Mouse (Mus musculus) urinary bladder, postnatal 14 days (tissue): ENCODE results near the gene Mecom.
A peak's percentile ranks its signal among the peaks of the same experiment; 100 is the strongest.

Experiments
- DNase-seq: peaks from one replicate; pipeline ENCODE4 v3.0.0; 2021; ENCODE audit warnings: low spot score

Mecom gene

DNA sequence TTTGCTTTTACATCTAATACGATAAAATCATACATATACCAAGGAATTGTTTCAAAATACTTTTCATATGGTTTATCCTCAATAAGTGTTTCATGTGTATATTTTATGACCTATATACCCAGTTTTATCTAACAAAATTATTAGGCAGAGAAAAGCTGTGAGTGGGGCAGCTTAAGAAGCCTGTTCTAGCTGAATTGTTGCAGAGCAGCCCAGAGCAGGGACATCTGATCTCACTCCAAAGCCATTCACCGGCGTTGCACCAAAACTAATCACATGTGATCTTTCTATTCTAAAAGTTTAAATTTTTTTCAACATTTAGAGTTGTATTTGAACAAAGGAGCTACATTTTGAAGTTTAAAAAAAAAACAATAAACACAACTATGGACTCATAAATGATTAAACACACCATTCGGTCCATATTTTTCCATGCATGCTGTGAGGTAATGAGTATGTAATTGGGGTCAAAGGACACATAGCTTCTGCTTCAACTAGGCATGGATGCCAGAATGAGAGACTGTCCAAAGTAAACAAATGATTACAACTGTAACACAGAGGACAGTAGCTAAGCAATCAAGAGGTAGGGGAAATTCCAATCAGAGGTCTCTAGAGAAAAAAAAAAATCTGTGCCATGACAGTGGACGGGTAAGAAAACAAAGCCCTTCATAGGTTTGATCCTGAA is 64.7 kb downstream of the Mecom start:
- no peak for DNase-seq

DNA sequence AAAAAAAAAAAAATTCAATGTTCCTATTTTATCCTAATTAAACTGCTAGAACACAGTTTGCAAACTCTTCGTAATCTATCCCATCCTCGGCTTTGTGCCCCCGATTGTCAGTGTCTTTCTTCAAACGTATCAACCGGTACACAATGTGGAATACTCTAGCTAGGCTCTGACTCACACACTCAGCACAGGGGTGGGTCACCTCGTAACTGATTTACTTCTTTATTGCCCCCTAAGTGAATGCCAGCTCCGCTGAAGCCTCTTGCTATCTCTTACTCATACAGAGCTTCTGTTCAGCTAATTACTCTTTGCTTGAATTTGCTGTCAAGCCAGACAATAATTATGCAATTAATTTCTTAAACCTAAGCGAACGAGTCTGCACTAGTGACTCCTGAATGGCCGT is 66.1 kb downstream of the Mecom start:
- DNase-seq: no peak

DNA sequence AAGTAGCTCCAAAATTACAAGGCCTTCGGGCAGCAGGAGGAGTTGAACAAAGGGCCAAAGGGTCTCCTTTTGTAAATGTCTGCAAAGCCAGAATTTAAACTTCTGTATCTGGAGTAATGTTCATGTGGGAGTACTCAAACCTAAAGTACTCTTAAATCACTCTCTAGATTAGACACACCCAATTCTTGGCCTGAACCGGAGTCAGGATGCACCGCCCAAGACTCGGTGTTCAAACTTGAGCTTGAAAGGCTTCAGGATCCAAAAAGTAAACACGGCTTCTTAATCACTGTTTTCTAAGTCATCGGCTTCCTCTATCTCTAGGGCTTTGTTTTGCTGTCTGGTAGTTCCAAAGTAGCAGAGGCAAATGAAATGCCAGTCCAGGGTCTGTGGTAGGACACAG is 67.3 kb downstream of the Mecom start:
- peak; percentile 33 for DNase-seq

DNA sequence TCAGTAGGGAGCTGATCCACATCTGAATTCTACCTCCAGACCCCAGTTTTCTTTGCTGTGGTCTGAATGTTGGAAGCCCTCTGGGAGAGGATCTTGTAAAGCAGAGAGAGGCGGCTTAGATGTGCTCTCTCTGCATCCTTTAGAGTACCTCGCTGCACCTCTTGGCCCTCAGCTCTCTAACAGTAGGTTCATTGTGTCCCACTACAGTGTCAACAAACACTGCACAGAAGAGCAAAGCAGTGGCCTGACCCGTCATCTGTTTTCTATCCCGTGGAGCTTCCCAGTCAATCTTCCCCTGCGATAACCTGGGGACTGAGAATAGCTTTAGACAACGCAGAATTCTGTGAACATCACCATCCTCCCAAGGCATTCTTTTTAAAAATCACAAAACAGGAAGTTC is 69.6 kb downstream of the Mecom start:
- no peak for DNase-seq

DNA sequence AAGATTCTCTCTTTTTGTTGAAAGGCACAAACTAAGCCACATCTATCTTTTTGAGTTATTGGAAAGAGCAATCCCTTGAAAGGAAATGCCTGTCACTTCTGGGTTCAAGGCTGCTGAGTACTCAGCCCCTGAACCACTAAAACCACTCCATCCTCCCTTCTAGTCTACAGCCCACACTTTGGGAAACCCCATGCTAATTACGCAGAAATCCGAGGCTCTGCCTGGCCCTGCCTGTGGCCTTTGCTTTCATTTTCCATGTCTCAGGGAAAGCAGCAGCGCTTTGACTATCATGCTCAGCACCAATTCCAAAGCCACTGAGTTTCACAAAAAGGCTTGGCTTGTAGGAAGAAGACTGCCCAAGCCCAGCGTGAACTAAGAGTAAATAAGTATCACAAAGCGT is 70.8 kb downstream of the Mecom start:
- no peak for DNase-seq

DNA sequence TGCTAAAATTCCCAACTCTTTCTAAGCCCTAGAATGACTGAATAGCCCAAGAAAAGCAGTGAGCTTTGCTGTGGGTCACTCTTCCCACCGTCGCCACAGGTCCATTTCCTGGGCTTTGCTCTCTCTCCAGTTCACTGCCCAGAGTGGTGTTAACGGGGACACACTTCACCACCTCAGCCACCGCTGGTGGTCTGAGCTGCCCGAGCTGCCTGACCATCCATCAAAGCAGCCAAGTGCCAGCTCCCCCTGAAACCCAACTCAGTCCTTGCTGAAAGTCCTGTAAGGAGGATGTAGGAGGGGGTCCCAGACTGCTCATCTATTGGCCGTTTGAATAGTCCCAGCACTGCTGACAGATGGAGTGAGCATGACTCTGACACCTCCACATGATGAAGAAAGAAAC is 72.2 kb downstream of the Mecom start:
- no peak for DNase-seq

DNA sequence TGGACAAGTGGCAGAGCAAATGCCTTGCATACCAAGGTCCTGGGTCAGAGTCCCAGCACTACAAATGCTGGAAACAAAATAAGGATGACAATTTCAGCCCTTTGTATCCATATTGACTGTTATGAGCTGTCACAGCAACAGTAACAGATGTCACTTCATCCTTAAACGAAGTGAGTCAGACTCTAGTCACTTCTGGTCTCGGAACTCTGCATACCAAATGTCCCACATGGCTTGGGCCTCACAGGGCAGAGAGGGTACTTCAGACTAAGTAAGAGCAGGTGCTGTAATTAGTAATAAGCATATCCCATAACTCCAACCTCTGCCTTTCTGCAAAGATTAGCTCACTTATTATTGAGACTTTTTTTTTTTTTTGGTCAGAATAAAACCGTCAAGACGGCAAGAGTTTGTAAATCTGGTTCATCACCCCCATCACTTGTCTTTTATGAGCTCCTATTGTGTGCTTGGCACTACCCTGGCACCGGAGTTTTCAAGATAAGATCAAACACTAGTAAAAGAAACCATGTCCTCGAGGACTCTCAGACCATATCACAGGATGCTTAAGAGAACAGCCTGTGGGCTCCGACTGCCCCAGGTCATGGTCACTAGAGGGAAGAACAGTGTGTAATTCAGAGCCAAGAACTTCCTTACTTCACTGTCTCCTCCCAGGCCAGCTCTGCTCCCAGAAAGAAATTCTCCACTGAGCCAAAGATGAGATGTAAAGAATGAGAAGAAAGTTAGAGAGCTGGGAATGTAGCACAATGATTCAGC is 79.6 kb downstream of the Mecom start:
- no peak for DNase-seq

DNA sequence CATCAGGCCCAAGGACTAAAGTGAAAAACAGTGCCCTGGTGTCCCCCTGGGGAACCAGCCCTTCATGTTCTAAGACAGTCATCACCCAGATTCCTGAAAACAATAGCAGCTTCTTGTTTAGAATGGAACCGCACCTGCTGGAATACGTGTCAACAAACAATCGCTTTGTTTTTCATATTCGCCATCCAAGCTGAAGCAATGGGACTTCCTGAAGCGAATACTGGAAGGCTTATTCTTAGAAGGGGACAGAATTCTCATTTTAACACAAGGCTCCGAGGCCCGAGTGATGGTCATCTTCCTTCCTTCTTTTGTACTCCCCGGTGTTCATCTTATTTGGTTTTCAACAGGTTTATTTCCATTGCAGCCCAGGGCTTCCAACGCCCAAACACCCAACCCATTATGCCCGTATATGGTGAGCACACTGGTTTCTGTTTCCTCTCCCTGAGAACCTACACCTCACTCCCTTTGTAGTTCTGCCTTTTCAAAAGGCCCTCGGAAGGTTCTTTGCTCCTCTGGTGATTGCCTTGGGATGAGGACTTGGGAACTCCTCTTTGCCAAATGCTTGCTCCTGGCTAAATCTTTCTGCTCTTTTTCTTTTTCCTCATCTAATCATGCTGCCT is 81.7 kb downstream of the Mecom start:
- no peak for DNase-seq

DNA sequence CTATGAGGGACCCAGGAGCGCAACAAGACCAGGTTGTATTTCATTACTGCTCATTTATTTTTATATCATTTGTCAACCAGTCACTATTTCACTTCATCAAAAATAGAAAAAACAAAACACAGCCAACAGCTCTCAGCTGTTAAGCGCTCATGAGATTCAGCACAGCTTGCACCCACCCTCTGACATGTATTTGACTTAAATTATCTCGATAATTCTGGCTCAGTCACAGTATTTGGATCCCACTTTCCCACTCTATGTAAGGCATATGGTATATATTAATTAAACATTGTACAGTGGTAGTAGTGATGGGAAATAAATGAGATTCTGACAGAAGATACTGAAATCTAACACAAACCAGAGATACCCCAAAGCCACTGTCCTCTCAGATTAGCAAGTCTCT is 83.3 kb downstream of the Mecom start:
- DNase-seq: no peak

DNA sequence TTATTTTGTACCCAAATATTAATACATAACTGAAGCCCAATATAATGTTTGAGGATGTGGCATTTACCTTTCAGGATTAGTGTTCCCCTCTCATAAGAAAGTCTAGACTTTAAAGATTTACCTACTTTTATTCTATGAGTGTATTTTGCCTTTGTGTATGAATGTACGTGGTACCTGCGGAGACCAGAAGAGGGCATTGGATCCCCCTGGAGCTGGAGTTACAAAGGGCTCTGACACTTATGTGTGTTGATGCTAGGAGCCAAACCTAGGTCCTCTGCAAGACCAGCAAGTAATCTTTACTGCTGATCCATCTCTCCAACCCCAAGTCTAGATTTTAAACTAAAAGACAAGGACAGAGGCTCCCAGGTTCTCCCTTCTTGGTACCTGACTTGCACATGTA is 86.0 kb downstream of the Mecom start:
- DNase-seq: no peak

DNA sequence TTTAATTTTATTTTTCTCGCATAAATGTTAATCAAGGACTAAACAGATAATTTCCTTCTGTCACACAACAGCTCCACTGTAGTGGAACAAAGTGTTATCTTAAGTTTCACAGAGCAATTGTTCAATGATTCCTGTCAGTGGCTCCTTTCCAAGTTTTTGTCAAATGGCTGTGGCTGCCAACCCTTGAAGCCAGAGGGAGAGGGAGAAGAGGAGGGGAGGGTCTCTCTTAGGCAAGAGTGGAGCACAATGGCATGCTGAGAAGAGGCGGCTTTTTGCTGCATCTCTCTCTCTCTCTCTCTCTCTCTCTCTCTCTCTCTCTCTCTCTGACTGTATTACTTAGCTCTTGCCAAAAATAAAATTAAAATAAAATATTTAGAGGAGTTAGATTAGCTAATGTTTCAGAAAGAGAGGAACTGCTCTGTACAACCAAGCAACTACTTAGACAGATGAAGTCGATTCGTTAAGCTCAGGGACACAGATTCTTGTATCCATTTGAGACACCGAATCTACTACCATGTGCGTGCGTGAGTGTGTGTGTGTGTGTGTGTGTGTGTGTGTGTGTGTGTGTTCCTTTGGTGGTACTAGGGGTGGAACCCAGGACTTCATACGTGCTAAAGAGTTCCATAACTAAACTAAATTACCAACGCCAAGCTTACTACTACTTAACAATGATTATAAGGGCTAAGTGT is 86.8 kb downstream of the Mecom start:
- DNase-seq: no peak

DNA sequence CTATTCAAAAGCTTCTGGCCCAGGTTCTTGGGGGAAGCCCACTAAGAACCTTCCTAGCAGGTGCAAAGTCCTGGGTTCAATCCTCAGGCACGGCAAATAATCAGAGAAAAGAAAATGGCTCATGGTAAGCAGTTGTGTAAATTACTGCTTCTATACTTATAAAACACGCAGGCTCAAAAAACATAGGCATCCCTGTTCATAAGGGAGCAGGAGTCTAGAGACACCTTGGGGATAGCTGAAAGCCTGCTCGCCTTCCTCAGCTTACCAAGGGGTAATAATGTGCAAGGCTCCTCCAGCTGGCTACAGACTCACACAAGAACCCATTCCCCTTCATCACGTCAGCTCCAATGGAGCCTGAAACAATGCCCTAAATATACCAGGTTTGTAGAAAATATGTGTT is 88.2 kb downstream of the Mecom start:
- no peak for DNase-seq

DNA sequence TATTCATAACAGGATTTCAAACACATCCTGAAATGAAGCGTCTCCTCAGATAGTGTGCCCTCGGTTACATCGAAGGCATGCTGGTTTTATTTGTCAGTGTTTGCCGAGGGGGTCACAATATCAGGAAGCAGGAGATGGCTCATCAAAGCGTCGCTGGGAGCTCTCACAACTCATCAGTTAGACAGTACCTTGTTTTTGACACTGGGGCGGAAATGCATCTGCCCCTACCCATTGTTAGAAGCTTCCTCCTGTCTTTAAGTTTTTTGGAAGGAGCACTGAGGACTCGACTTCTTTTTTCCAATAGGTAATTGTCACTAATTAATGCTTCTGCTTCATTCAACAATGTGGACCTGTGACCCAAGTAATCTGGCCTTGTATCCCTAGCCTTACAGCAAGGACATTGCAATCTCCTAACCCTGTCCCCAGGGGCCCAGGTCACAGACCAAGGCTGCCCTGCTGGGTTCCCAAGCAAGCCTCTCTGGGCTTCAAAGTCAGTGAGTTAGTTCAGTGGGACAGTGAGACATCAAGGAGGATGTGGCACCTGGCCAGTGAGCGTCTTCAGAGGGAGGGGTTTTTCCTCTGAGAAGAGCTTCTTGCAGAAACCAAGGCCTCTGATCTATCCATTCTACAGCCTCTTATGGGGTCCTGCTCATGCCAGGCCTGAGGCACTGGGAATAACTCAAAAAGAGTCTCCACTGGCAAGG is 89.7 kb downstream of the Mecom start:
- DNase-seq: no peak

DNA sequence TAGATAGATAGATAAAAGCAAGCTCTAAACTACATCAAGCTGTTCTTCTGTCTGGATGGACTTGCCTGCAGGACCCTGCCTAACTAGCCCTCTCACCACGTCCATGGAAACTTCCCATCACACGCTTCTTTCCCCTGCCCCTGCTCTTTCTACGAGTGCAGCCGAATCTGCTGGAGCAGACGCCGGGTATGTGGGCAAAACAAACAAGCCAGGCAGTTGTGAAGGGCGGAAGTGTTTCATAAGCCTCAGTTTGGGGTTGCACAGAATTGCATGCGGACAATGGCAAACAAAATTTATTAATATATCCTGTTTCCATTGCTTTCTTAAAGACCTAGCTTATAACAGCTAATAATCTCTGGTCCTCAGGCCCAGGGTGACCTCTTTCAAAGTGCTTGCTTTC is 91.9 kb downstream of the Mecom start:
- no peak for DNase-seq

DNA sequence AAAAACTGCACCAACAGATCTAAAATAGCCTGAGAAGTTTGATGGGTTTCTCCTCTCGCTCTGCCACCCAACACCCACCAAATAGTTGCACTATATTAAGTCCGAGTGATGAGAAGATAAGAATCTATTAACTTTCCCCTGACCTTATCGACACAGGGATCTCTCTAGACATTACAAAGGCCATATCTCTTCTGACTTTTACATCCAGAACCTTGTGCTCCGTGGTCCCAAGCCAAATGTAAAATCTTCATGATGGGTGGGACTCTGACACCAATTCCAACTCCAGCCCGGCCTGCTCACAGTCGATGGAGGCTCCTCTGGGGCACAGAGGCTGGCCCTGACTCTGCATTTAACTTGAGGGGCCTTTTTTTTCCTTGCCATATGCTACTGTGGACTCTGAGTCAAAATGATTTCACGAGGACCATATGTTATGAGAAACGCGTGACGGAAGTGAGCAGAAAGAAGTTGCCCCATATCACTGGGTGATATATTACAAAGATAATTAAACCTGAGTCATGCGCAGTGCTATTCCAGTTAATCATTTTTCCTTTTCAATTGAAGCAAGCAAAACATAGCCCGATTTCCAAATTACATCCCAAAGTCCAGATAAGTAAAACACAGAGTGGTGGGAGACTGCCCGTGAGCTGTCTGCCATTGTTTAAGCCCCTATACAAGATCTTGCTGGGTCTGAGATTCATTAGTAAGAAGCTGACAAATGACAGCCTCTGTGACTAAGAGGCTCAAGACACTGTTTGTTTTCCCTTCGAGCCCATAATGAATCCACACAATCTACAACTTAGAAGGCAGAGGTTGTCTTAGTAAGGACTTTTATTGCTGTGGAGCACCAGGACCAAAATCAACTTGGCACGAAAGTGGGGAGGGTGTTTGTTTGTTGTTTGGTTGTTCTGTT is 94.0 kb downstream of the Mecom start:
- DNase-seq: no peak

DNA sequence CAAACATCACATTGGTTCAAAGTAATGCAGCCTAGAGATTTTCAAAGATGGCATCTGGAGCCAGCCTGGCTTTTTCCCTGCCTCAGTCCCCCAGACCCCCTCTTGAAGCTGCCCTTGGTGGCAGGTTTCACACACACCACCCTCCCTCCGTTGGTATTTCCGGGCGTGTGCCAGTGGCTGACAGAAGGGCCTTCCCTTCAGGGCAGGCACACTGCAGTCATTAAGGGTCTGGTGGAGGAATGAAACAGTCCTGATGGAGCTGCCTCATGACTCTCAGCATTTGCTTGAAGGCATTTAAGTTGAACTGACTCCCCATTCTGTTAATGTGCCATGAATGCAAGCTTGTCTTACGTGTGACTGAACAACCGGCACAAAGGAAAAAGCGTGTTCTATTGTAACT is 94.8 kb downstream of the Mecom start:
- DNase-seq: no peak

DNA sequence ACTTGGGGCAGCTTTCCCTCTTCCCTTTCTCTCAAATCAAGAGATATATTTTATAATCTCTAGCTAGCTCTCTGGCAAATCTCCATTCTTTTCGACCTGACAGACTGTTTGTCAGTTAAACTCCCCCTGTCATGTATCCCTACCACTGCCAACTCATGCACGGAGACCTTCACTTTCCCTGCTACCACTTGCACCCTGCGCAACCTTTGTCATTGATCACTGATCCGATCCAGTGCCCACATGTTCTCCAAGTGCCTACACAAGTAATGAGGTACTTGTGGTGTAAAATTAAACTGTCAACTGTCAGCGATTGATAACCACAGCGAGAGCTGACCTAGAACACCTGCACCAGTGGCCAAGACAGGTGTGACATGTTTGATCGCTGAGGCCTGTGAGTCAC is 95.3 kb downstream of the Mecom start:
- DNase-seq: no peak

DNA sequence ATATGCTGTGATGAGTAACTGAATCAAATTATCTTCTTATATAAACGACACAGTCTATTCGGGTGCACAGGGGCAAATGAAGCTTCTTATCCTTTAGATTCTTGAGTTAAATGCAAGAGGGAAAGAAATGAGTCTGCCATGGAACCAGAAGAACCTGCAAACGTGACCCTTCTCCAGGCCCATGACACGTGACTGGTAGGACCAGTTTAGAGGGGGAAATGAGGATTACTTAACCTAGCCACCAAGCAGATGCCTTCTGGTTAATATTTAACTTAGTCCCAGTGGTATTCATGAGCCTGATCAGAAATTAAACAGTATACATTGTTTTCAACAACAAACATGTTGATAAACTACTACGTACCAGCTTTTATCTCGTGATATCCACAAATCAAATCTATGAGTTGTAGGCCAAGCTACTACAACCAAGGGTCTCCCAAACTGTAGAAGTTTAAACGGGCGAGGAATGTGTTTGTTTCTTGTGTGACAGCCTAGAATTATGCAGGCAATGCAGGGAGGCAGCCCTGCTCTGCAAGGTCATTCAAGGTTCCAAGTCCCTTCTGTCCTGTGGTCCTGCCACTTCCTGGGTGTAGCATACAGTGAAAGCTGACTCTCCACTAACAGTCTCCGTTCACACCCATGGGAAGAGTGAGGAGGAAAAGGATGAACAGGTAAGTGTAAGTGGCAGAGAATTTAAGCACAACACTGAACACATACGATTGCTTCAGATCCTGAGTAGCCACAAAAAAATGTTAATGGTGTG is 97.4 kb downstream of the Mecom start:
- DNase-seq: peak; percentile 23

DNA sequence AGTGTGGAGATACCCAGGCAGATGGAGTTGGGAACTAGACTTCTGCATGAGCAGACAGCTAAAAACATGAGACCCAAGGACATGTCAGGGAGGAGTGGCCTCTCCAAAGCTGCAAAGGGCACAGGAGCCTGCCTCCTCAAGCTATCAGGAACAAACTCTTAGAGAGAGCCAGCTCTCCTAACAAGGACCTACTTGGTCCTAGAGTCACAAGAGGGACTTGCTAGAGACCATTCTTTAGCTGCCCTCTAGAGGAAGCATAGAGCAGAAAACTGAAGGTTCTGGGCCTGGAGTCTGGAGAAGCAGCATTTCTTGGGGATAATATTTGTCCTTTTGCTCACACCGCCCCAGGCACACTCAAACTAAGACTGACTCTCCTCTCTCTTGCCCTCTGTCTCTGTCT is 99.2 kb downstream of the Mecom start:
- DNase-seq: no peak

DNA sequence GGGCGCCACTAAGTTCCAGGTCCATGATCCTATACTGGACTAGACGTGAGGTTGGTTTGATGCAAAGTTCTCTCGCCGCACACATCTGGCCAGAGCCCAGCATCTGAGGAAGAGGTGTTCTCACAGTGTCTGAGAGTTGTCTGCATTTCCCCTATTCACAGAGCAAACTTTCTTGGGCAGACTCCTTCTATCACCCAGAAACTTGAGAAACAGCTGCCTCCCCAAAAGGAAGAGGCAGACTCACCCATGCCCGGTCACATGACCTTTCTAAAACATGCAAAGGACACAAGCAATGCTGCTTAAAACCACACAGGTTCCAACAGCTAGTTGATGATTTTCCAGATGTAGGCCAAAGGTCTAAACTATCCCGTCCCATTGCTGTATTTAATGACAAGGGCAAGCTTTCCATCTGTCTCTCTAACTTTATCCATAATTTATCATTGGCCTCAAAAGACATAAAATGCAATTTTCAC is 101.8 kb downstream of the Mecom start:
- DNase-seq: no peak
